Mouse (Mus musculus) spleen, adult 2 months (tissue): ENCODE results near the gene Asic5.

Experiments
- CTCF ChIP-seq: fragments of 200-500 bp; IDR thresholded peaks from 2 replicates; pipeline ENCODE4 v1.5.1; 2011; ENCODE audit warnings: mild to moderate bottlenecking, inconsistent platforms; ENCODE audit not compliant: insufficient read depth, insufficient read length, insufficient replicate concordance; ENCODE audit errors: extremely low read depth
- POLR2A ChIP-seq: fragments of 200-500 bp; IDR thresholded peaks from 2 replicates; pipeline ENCODE4 v1.6.1; 2011; ENCODE audit warnings: low read depth, low read length, inconsistent platforms

- TF ChIP-seq POLR2A = no peak
- no peak for TF ChIP-seq CTCF
Observed at GRCm38 (mm10) chr3:82027286-82027685, 45.2 kb downstream of the Asic5 start.
